Mouse (Mus musculus) liver, embryonic 11.5 days (tissue): Measurements from ENCODE around the gene Gm2115. TPM values are rescaled to one million over a fixed set of nuclear protein-coding genes. Genes with fewer than 3 reads are reported as not detected.

Experiments
- ATAC-seq: fragments of 200-750 bp; cut with Nextera tagmentation; replicated peaks from 2 replicates; pipeline ENCODE4 v1.8.0; 2017; ENCODE audit warnings: moderate number of reproducible peaks, mild to moderate bottlenecking, moderate TSS enrichment, moderate library complexity; ENCODE audit not compliant: low FRiP score
- DNase-seq: peaks from one replicate; pipeline ENCODE4 v3.0.0-alpha.2; 2017; ENCODE audit warnings: low spot score
- H3K27ac ChIP-seq: fragments of 300-500 bp; sonication (generic); 2 replicates; pipeline ENCODE4 v1.5.1; 2014; ENCODE audit warnings: mild to moderate bottlenecking, low read depth, low read length, control low read depth
- H3K27me3 ChIP-seq: fragments of 300-500 bp; sonication (generic); replicated peaks from 2 replicates; pipeline ENCODE4 v1.6.1; 2014; ENCODE audit warnings: low read length, mixed read lengths; ENCODE audit not compliant: control insufficient read depth, insufficient read depth
- H3K36me3 ChIP-seq: fragments of 300-500 bp; sonication (generic); 2 replicates; pipeline ENCODE4 v1.6.1; 2014; ENCODE audit warnings: mild to moderate bottlenecking, low read length, moderate library complexity, mixed read lengths; ENCODE audit not compliant: control insufficient read depth, insufficient read depth
- H3K4me1 ChIP-seq: fragments of 300-500 bp; sonication (generic); replicated peaks from 2 replicates; pipeline ENCODE4 v1.6.1; 2014; ENCODE audit warnings: low read length, mixed read lengths; ENCODE audit not compliant: control insufficient read depth, insufficient read depth
- H3K4me2 ChIP-seq: fragments of 300-500 bp; sonication (generic); 2 replicates; pipeline ENCODE4 v1.6.1; 2014; ENCODE audit warnings: mild to moderate bottlenecking, control low read depth, moderate library complexity
- H3K4me3 ChIP-seq: fragments of 300-500 bp; sonication (generic); 2 replicates; pipeline ENCODE4 v1.5.1; 2014; ENCODE audit warnings: low read depth, low read length, control low read depth
- H3K9ac ChIP-seq: fragments of 300-500 bp; sonication (generic); 2 replicates; pipeline ENCODE4 v1.6.1; 2014; ENCODE audit warnings: low read depth, low read length, control low read depth
- H3K9me3 ChIP-seq: fragments of 300-500 bp; sonication (generic); 2 replicates; pipeline ENCODE4 v1.6.1; 2016; ENCODE audit warnings: low read length, inconsistent platforms, mixed read lengths; ENCODE audit not compliant: control insufficient read depth
- WGBS: fragments of 180-500 bp; shearing (Covaris S2); extraction: QIAGEN DNeasy Blood & Tissue Kit; methylation state at CpG from one replicate; pipeline ENCODE4 v1.1.7; 2014; 5-methylcytosine and 5-hydroxymethylcytosine counted together
- polyA plus RNA-seq: library from polyadenylated mRNA; unstranded; fragments of >200 nt; fragmentation: Nextera tagmentation; extraction: Ambion mirVana; gene quantifications from 2 replicates; pipeline ENCODE4 v1.2.1, GENCODE M21; 2014

Gene Gm2115
- polyA plus RNA-seq, 1 experiment from 2014 or later, result not detected

- WGBS, result 78% methylated on average over 1 of the region's 1 CpGs
- Histone ChIP-seq H3K4me2 (no peak overlapping the region), H3K9ac (no peak overlapping the region), H3K27ac (no peak overlapping the region), H3K4me1 (no peaks in the 10 kb centered on the region), H3K9me3 (no peaks in the 10 kb centered on the region), H3K4me3 (no peak overlapping the region), H3K27me3 (peaks cover 24% of the 10 kb centered on the region), H3K36me3 (no peaks in the 10 kb centered on the region)
- DNase-seq (no peak), ATAC-seq (no peak)
Measured at GRCm38 (mm10) chr7:84532795-84533194, 4.0 kb downstream of the Gm2115 start.

DNA sequence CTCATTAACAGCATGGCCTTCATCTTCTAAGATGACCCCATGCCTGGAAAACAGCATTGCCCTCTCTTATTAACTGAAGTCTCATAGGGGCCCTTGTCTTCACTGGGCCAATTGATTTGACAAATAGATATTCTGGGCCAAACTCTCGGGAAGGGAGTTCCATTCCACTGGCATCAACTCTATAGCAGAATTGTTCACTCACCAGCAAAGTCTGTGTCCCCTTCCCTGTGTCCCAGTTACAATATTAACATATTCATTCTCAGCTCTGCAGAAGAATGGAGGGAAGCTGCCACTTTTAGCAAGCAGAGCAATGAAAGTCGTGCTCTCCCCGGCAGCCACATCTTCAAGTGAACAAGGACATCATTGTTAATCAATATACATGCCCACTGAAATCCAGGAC, 5.9 kb downstream of the Gm2115 start:
- Histone ChIP-seq H3K36me3 (no peaks in the 10 kb centered on the region), H3K9me3 (no peaks in the 10 kb centered on the region), H3K4me2 (no peak overlapping the region), H3K4me3 (no peak overlapping the region), H3K4me1 (no peaks in the 10 kb centered on the region), H3K27ac (no peak overlapping the region), H3K9ac (no peak overlapping the region), H3K27me3 (peaks cover 6% of the 10 kb centered on the region)
- 76% methylated on average over 3 of the region's 3 CpGs for WGBS
- DNase-seq, result no peak
- ATAC-seq, result no peak

GRCm38 (mm10) chr7:84544946-84545345, 16.2 kb downstream of the Gm2115 start:
- Histone ChIP-seq H3K36me3 (no peaks in the 10 kb centered on the region), H3K9me3 (no peaks in the 10 kb centered on the region), H3K9ac (no peak overlapping the region), H3K27ac (no peak overlapping the region), H3K4me1 (no peaks in the 10 kb centered on the region), H3K4me3 (no peak overlapping the region), H3K4me2 (no peak overlapping the region), H3K27me3 (no peaks in the 10 kb centered on the region)
- no peak for DNase-seq
- no peak for ATAC-seq
- 72% methylated on average over 4 of the region's 4 CpGs for WGBS

- no peak for DNase-seq
- ATAC-seq, result no peak
Measured at GRCm38 (mm10) chr7:84546667-84547066, 17.9 kb downstream of the Gm2115 start.

DNA sequence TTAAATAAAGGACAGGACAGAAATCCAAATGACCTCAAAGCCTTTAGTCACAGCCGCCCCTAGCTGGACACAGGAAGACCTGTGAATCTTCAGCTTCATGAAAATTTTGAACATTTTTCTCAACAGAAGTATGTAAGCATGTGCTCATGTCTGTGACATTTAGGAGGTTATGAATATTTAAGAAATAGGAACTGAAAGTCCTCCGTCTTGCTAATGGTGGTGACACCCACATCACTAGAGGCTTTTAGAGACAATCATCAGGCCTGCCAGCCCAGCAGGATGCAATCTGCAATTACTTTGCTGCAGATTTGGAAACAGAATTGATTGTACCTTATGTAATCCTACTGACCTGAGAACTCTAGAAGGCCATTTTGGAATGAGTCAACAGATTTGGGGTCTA, 22.7 kb downstream of the Gm2115 start:
- Histone ChIP-seq H3K36me3 (no peaks in the 10 kb centered on the region), H3K9me3 (no peaks in the 10 kb centered on the region), H3K4me2 (no peak overlapping the region), H3K27me3 (no peaks in the 10 kb centered on the region), H3K27ac (no peak overlapping the region), H3K4me3 (no peak overlapping the region), H3K4me1 (no peaks in the 10 kb centered on the region), H3K9ac (no peak overlapping the region)
- ATAC-seq, result no peak
- no peak for DNase-seq
- WGBS, result 81% methylated on average over 2 of the region's 2 CpGs

More at GRCm38 (mm10) chr7:84546667-84547066, 17.9 kb downstream of the Gm2115 start:
- Histone ChIP-seq H3K9ac (no peak overlapping the region), H3K27ac (no peak overlapping the region), H3K27me3 (no peaks in the 10 kb centered on the region), H3K4me3 (no peak overlapping the region), H3K4me2 (no peak overlapping the region), H3K36me3 (no peaks in the 10 kb centered on the region), H3K9me3 (no peaks in the 10 kb centered on the region), H3K4me1 (no peaks in the 10 kb centered on the region)
- WGBS, result 61% methylated on average over 4 of the region's 4 CpGs

DNA sequence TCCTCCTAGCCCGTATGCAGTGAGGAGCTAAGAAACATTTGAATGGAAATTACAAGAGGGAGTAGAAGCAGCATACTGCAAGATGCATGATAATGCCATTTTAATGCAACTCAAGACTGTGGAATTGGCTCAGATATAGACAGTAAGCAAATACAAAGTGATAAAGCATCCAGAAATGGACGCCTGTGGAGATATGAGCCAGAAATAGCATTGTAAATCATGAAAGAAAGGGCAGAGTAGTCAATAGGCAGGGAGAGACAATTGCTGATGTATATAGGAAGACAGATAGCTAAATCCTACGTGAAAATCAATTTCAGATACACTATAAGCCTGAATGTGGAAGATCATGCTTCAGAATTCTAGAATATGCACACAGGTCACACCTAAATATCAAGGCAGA, 26.5 kb downstream of the Gm2115 start:
- DNase-seq (no peak), ATAC-seq (no peak)
- Histone ChIP-seq H3K4me2 (no peak overlapping the region), H3K36me3 (no peaks in the 10 kb centered on the region), H3K4me3 (no peak overlapping the region), H3K27me3 (no peaks in the 10 kb centered on the region), H3K4me1 (no peaks in the 10 kb centered on the region), H3K9ac (no peak overlapping the region), H3K27ac (no peak overlapping the region), H3K9me3 (no peaks in the 10 kb centered on the region)
- 57% methylated on average over 3 of the region's 3 CpGs for WGBS

DNA sequence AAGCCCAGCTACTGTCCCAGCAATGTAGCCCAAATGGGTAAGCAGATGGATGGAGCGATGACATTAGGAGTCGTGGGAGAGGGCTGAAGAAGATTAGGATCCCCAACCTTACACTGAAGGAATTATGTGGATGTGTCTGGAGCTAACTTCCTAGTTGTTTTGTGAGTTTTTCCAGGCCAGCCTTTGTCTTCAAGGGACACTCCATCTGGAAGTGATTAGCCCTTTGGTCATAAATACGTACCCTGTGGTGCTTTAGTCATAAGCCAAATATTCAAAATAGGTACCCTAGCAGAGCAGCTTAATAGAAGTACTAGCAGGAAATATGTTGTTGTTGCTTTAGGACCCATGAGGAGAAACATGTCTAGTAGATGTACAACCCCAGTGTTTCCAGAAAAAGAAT, 28.6 kb downstream of the Gm2115 start:
- ATAC-seq, result no peak
- Histone ChIP-seq H3K9ac (no peak overlapping the region), H3K4me1 (no peaks in the 10 kb centered on the region), H3K4me2 (no peak overlapping the region), H3K9me3 (no peaks in the 10 kb centered on the region), H3K4me3 (no peak overlapping the region), H3K27me3 (no peaks in the 10 kb centered on the region), H3K36me3 (no peaks in the 10 kb centered on the region), H3K27ac (no peak overlapping the region)
- no peak for DNase-seq
- WGBS, result 67% methylated on average over 3 of the region's 3 CpGs

DNA sequence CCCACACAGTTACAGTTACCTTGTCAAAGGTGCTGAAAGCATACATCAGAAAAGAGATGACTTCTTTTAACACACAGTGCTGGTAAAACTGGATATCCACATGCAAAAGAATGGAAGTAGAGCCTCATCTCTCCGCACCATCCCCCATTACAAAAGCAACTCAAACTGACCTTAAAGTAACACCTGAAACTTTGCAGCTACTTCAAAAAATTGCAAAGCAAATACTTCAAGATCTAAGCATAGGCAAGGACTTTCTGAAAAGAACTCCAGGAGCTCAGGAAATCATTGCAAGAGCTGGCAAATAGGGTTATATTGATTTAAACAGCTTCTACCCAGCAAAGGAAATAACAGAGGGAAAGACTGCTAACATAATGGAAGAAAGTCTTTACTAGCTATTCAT, 31.7 kb downstream of the Gm2115 start:
- WGBS, result 77% methylated on average over 1 of the region's 1 CpGs
- H3K4me1 ChIP-seq, result no peaks in the 10 kb centered on the region
- DNase-seq, result no peak

GRCm38 (mm10) chr7:84564236-84564635, 35.5 kb downstream of the Gm2115 start:
- no peak overlapping the region for H3K4me2 ChIP-seq
- no peaks in the 10 kb centered on the region for H3K4me1 ChIP-seq
- H3K4me3 ChIP-seq, result no peak overlapping the region
- H3K27me3 ChIP-seq, result no peaks in the 10 kb centered on the region
- DNase-seq (no peak), ATAC-seq (no peak)
- H3K9me3 ChIP-seq, result no peaks in the 10 kb centered on the region
- no peak overlapping the region for H3K27ac ChIP-seq
- 68% methylated on average over 3 of the region's 3 CpGs for WGBS
- H3K9ac ChIP-seq, result no peak overlapping the region
- no peaks in the 10 kb centered on the region for H3K36me3 ChIP-seq

More for the DNA sequence above, 31.7 kb downstream of the Gm2115 start:
- Histone ChIP-seq H3K36me3 (no peaks in the 10 kb centered on the region), H3K27me3 (no peaks in the 10 kb centered on the region), H3K4me3 (no peak overlapping the region), H3K4me2 (no peak overlapping the region), H3K27ac (no peak overlapping the region), H3K9me3 (no peaks in the 10 kb centered on the region), H3K9ac (no peak overlapping the region)
- ATAC-seq, result no peak
